Mouse (Mus musculus) heart, embryonic 16.5 days (tissue): Measurements from ENCODE around the gene Atp8a2. TPM values are rescaled to one million over a fixed set of nuclear protein-coding genes. Genes with fewer than 3 reads are reported as not detected.

Experiments
- ATAC-seq: fragments of 200-750 bp; cut with Nextera tagmentation; replicated peaks from 2 replicates; pipeline ENCODE4 v1.8.0; 2017; ENCODE audit warnings: moderate number of reproducible peaks; ENCODE audit not compliant: insufficient read depth, low FRiP score; ENCODE audit errors: extremely low read depth
- H3K27ac ChIP-seq: fragments of 300-500 bp; sonication (generic); 2 replicates; pipeline ENCODE4 v1.5.1; 2014; ENCODE audit warnings: mild to moderate bottlenecking, low read length, control low read depth, moderate library complexity
- H3K27me3 ChIP-seq: fragments of 300-500 bp; sonication (generic); 2 replicates; pipeline ENCODE4 v1.6.1; 2014; ENCODE audit warnings: low read length, mixed read lengths; ENCODE audit not compliant: control insufficient read depth, insufficient read depth
- H3K36me3 ChIP-seq: fragments of 300-500 bp; sonication (generic); 2 replicates; pipeline ENCODE4 v1.6.1; 2014; ENCODE audit not compliant: control insufficient read depth, insufficient read depth
- H3K4me1 ChIP-seq: fragments of 300-500 bp; sonication (generic); 2 replicates; pipeline ENCODE4 v1.6.1; 2014; ENCODE audit warnings: low read length, mixed read lengths; ENCODE audit not compliant: control insufficient read depth, insufficient read depth
- H3K4me2 ChIP-seq: fragments of 300-500 bp; sonication (generic); 2 replicates; pipeline ENCODE4 v1.6.1; 2014; ENCODE audit warnings: low read depth, mild to moderate bottlenecking, control low read depth, low read length
- H3K4me3 ChIP-seq: fragments of 300-500 bp; sonication (generic); 2 replicates; pipeline ENCODE4 v1.5.1; 2014; ENCODE audit warnings: mild to moderate bottlenecking, control low read depth, low read length
- H3K9ac ChIP-seq: fragments of 300-500 bp; sonication (generic); 2 replicates; pipeline ENCODE4 v1.6.1; 2014; ENCODE audit warnings: low read length, control low read depth
- H3K9me3 ChIP-seq: fragments of 300-500 bp; sonication (generic); replicated peaks from 2 replicates; pipeline ENCODE4 v1.6.1; 2016; ENCODE audit warnings: low read length; ENCODE audit not compliant: control insufficient read depth
- WGBS: fragments of 180-500 bp; shearing (Covaris S2); extraction: QIAGEN DNeasy Blood & Tissue Kit; methylation state at CpG from one replicate; pipeline ENCODE4 v1.1.7; 2014; 5-methylcytosine and 5-hydroxymethylcytosine counted together
- polyA plus RNA-seq: library from polyadenylated mRNA; unstranded; fragments of >200 nt; fragmentation: Nextera tagmentation; extraction: Ambion mirVana; gene quantifications from 2 replicates; pipeline ENCODE4 v1.2.1, GENCODE M21; 2015

The Atp8a2 gene
- polyA plus RNA-seq, 1 experiment from 2014 or later = 6.1 TPM

GRCm38 (mm10) chr14:59695160-59695559, 501.8 kb downstream of the Atp8a2 start:
- no peak overlapping the region for H3K9ac ChIP-seq
- no peaks in the 10 kb centered on the region for H3K27me3 ChIP-seq
- ATAC-seq = no peak
- 57% methylated on average over 4 of the region's 4 CpGs for WGBS
- H3K4me2 ChIP-seq = no peak overlapping the region
- H3K36me3 ChIP-seq = no peaks in the 10 kb centered on the region
- H3K9me3 ChIP-seq = no peaks in the 10 kb centered on the region
- H3K27ac ChIP-seq = no peak overlapping the region
- peaks cover under 1% of the 10 kb centered on the region; the same call in 1 of the 2 replicates for H3K4me1 ChIP-seq
- no peak overlapping the region for H3K4me3 ChIP-seq

GRCm38 (mm10) chr14:59692164-59692563, 504.8 kb downstream of the Atp8a2 start:
- peaks cover 4% of the 10 kb centered on the region; the same call in 1 of the 2 replicates for H3K4me1 ChIP-seq
- H3K9ac ChIP-seq = no peak overlapping the region
- no peaks in the 10 kb centered on the region for H3K9me3 ChIP-seq
- ATAC-seq = no peak
- 74% methylated on average over 6 of the region's 6 CpGs for WGBS
- no peak overlapping the region for H3K4me2 ChIP-seq
- H3K27me3 ChIP-seq = no peaks in the 10 kb centered on the region
- no peak overlapping the region for H3K4me3 ChIP-seq
- no peaks in the 10 kb centered on the region for H3K36me3 ChIP-seq
- no peak overlapping the region for H3K27ac ChIP-seq

- no peaks in the 10 kb centered on the region for H3K9me3 ChIP-seq
- H3K27ac ChIP-seq = no peak overlapping the region
- H3K4me2 ChIP-seq = no peak overlapping the region
- no peaks in the 10 kb centered on the region for H3K27me3 ChIP-seq
- ATAC-seq = no peak
- H3K9ac ChIP-seq = no peak overlapping the region
- no peak overlapping the region for H3K4me3 ChIP-seq
- 77% methylated on average over 13 of the region's 13 CpGs for WGBS
- H3K4me1 ChIP-seq = peaks cover 4% of the 10 kb centered on the region; the same call in 1 of the 2 replicates
- no peaks in the 10 kb centered on the region for H3K36me3 ChIP-seq
Observed at GRCm38 (mm10) chr14:59691402-59691801, 505.6 kb downstream of the Atp8a2 start.

GRCm38 (mm10) chr14:59690954-59691353, 506.0 kb downstream of the Atp8a2 start:
- Histone ChIP-seq H3K4me3 (no peak overlapping the region), H3K4me1 (peaks cover 4% of the 10 kb centered on the region; the same call in 1 of the 2 replicates), H3K36me3 (no peaks in the 10 kb centered on the region), H3K27me3 (no peaks in the 10 kb centered on the region), H3K4me2 (no peak overlapping the region), H3K9me3 (no peaks in the 10 kb centered on the region), H3K27ac (no peak overlapping the region), H3K9ac (no peak overlapping the region)
- ATAC-seq = no peak
- WGBS = 74% methylated on average over 12 of the region's 12 CpGs

GRCm38 (mm10) chr14:59689596-59689995, 507.4 kb downstream of the Atp8a2 start:
- ATAC-seq = no peak
- WGBS = 47% methylated on average over 4 of the region's 4 CpGs
- no peak overlapping the region for H3K4me2 ChIP-seq
- H3K27me3 ChIP-seq = no peaks in the 10 kb centered on the region
- H3K36me3 ChIP-seq = no peaks in the 10 kb centered on the region
- H3K4me1 ChIP-seq = peaks cover 4% of the 10 kb centered on the region; the same call in 1 of the 2 replicates
- no peak overlapping the region for H3K9ac ChIP-seq
- H3K27ac ChIP-seq = no peak overlapping the region
- no peaks in the 10 kb centered on the region for H3K9me3 ChIP-seq
- H3K4me3 ChIP-seq = no peak overlapping the region

GRCm38 (mm10) chr14:59686229-59686628, 510.8 kb downstream of the Atp8a2 start:
- no peak for ATAC-seq
- no peak overlapping the region for H3K27ac ChIP-seq
- peaks cover 4% of the 10 kb centered on the region; the same call in 1 of the 2 replicates for H3K4me1 ChIP-seq
- no peak overlapping the region for H3K4me3 ChIP-seq
- H3K9ac ChIP-seq = no peak overlapping the region
- H3K4me2 ChIP-seq = no peak overlapping the region
- H3K36me3 ChIP-seq = no peaks in the 10 kb centered on the region
- WGBS = 47% methylated on average over 5 of the region's 5 CpGs
- no peaks in the 10 kb centered on the region for H3K27me3 ChIP-seq
- no peaks in the 10 kb centered on the region for H3K9me3 ChIP-seq

- peak overlapping the region; percentile 21; the same call in 1 of the 2 replicates for H3K4me2 ChIP-seq
- WGBS = 56% methylated on average over 8 of the region's 8 CpGs
Observed at GRCm38 (mm10) chr14:59685343-59685742, 511.6 kb downstream of the Atp8a2 start.

GRCm38 (mm10) chr14:59681906-59682305, 515.1 kb downstream of the Atp8a2 start:
- no peak overlapping the region for H3K4me3 ChIP-seq
- no peaks in the 10 kb centered on the region for H3K9me3 ChIP-seq
- no peak overlapping the region for H3K9ac ChIP-seq
- H3K36me3 ChIP-seq = no peaks in the 10 kb centered on the region
- no peak for ATAC-seq
- no peak overlapping the region for H3K4me2 ChIP-seq
- no peaks in the 10 kb centered on the region for H3K27me3 ChIP-seq
- no peak overlapping the region for H3K27ac ChIP-seq
- WGBS = 64% methylated on average over 4 of the region's 4 CpGs
- H3K4me1 ChIP-seq = no peaks in the 10 kb centered on the region

More at GRCm38 (mm10) chr14:59685343-59685742, 511.6 kb downstream of the Atp8a2 start:
- Histone ChIP-seq H3K9ac (no peak overlapping the region), H3K27me3 (no peaks in the 10 kb centered on the region), H3K4me1 (peaks cover 4% of the 10 kb centered on the region; the same call in 1 of the 2 replicates), H3K4me3 (no peak overlapping the region), H3K9me3 (no peaks in the 10 kb centered on the region), H3K27ac (no peak overlapping the region), H3K36me3 (no peaks in the 10 kb centered on the region)
- no peak; the same call in 1 of the 2 replicates for ATAC-seq

GRCm38 (mm10) chr14:59677598-59678003, 519.4 kb downstream of the Atp8a2 start:
- no peak; the same call in 1 of the 2 replicates for ATAC-seq
- H3K9ac ChIP-seq = no peak overlapping the region
- no peak overlapping the region for H3K4me3 ChIP-seq
- H3K9me3 ChIP-seq = no peaks in the 10 kb centered on the region
- no peak overlapping the region for H3K4me2 ChIP-seq
- H3K36me3 ChIP-seq = no peaks in the 10 kb centered on the region
- H3K4me1 ChIP-seq = no peaks in the 10 kb centered on the region
- H3K27me3 ChIP-seq = no peaks in the 10 kb centered on the region
- no peak overlapping the region for H3K27ac ChIP-seq
- 55% methylated on average over 7 of the region's 7 CpGs for WGBS
